Mouse (Mus musculus) brain, embryonic 18.5 days (tissue): ENCODE data around the gene Ppt2.

Experiments used
- DNase-seq: peaks from one replicate; pipeline ENCODE4 v3.0.0-alpha.2; 2012; ENCODE audit warnings: low read depth, low spot score

Gene Ppt2

DNA sequence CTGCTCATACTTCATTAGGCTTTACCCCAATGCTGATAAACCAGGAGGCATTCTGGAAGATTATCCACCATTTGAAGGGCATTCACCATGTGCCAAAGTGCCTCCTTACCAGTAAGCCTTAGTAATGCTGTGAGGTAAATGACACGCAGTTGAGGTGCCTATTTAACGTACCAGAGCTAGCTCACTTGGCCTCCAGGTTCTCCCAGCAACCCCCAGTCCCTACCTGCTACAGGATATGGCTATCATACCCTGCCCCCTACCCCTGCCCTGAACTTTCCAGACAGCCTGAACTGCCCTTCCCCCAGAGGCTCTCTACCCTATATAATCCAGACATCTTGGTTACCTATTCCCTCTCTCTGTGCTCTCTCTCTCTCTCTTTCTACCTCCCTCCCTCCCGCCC is 39.5 kb downstream of the Ppt2 start:
- DNase-seq: no peak

- DNase-seq: no peak
Measured at GRCm38 (mm10) chr17:34587814-34588213, 40.5 kb downstream of the Ppt2 start.

DNA sequence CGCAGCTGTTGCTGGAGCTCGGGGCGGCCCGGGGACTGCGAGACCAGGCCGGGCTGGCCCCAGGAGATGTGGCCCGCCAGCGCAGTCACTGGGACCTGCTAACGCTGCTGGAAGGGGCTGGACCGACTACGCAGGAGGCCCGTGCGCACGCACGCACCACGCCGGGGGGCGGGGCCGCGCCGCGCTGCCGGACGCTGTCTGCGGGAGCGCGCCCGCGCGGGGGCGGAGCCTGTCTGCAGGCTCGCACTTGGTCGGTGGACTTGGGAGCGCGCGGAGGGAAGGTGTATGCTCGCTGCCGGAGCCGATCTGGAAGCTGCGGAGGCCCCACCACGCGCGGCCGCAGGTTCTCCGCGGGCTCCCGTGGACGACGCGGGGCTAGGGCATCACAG is 40.9 kb downstream of the Ppt2 start:
- DNase-seq: peak; percentile 91

GRCm38 (mm10) chr17:34586796-34587422 is 41.4 kb downstream of the Ppt2 start:
- peak; percentile 84 for DNase-seq

DNA sequence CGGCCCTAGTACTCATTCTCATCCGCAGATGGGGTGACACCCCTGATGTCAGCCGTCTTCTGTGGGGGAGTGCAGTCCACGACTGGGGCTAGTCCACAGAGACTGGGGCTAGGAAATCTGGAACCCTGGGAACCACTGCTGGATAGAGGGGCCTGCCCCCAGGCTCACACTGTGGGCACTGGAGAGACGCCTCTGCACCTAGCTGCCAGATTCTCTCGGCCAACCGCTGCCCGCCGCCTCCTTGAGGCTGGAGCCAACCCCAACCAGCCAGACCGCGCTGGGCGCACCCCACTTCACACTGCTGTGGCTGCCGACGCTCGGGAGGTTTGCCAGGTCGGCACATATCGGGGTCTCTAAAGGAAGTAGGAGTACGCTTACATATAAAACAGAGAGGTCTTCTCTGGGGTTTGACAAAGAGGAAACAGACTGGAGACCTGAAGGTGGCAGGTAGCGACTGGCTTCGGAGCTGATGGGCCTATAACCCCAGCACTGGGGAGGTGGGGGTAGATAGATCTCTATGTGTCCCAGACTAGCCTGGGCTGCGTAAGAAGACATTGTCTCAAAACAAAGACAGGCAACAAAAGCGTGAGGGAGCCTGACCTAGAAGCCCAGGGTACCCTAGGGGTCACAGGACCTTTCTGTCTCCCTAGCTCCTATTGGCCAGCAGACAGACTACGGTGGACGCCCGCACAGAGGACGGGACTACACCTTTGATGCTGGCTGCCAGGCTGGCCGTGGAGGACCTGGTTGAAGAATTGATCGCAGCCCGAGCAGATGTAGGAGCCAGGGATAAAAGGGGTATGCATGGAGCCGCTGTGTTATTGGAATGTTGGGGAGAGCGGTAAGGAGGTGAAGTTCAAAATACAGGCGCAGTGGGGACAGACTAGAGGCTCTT is 42.2 kb downstream of the Ppt2 start:
- DNase-seq: no peak

GRCm38 (mm10) chr17:34585121-34585520 is 43.2 kb downstream of the Ppt2 start:
- no peak for DNase-seq

GRCm38 (mm10) chr17:34583819-34584218 is 44.5 kb downstream of the Ppt2 start:
- no peak for DNase-seq

GRCm38 (mm10) chr17:34583397-34583796 is 44.9 kb downstream of the Ppt2 start:
- no peak for DNase-seq

DNA sequence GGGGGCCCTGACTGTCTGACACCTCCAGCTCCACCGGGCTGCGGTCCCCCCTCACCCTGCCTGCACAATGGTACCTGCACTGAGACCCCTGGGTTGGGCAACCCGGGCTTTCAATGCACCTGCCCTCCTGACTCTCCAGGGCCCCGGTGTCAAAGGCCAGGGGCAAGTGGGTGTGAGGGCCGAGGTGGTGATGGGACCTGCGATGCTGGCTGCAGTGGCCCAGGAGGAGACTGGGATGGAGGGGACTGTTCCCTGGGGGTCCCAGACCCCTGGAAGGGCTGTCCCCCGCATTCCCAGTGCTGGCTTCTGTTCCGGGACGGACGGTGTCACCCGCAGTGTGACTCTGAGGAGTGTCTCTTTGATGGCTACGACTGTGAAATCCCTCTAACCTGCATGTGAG is 45.8 kb downstream of the Ppt2 start:
- no peak for DNase-seq

- no peak for DNase-seq
Measured at GRCm38 (mm10) chr17:34578070-34578469, 50.2 kb downstream of the Ppt2 start.

DNA sequence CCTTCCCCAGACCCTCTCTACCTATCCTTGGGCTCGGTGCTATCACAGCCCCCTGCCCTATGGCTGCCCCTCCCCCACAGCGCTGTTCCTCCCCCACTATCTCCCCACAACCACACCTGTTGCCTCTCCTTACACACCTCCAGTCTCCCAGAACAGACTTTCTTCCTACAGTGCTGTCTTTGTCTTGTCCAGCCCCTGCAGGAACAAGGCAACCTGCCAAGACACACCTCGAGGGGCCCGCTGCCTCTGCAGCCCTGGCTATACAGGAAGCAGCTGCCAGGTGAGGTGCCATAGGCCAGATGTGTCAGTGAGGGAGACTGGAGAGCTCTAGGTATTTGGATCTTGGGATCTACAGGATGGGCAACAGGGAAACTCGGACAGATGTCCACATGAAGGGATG is 51.7 kb downstream of the Ppt2 start:
- no peak for DNase-seq

GRCm38 (mm10) chr17:34572361-34572760 is 55.9 kb downstream of the Ppt2 start:
- no peak for DNase-seq

GRCm38 (mm10) chr17:34571875-34572274 is 56.4 kb downstream of the Ppt2 start:
- DNase-seq: no peak

- no peak for DNase-seq
Measured at GRCm38 (mm10) chr17:34569919-34570318, 58.4 kb downstream of the Ppt2 start.

GRCm38 (mm10) chr17:34568421-34568820 is 59.9 kb downstream of the Ppt2 start:
- no peak for DNase-seq

DNA sequence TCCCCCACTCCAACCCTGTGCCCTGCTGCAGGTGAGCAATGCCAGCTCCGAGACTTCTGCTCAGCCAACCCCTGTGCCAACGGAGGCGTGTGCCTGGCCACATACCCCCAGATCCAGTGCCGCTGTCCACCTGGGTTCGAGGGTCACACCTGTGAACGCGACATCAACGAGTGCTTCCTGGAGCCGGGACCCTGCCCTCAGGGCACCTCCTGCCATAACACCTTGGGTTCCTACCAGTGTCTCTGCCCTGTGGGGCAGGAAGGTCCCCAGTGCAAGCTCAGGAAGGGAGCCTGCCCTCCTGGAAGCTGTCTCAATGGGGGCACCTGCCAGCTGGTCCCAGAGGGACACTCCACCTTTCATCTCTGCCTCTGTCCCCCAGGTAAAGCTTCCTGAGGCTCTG is 61.0 kb downstream of the Ppt2 start:
- no peak for DNase-seq
